Mouse (Mus musculus): ENCODE data around the gene Cd8a. TPM values are rescaled to one million over a fixed set of nuclear protein-coding genes. Genes with fewer than 3 reads are reported as not detected.

The Cd8a gene
- total and polyA plus RNA-seq, 3 experiments = 0.13 to 0.72 (median 0.25) TPM

DNA sequence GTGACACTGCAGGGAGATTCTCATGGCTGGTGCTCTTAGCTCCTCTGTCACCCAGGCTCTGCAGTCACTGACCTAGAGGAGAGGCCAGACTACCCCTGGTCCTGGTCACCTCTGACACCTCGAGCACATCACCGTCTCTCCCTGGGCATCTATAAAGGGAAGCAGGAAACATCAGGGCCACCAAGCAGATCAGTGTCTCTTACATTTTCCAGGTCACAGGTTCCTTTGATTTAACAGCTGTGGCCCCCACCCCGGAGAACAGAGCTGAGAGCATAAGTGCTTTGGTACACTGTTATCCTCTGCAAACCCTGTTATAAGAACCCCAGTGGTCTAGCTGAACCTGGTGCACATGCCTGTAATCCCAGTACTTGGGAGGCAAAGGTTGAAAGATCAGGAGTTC lies 40.2 kb upstream of the Cd8a start:
- Histone ChIP-seq H3K4me3 (no peak overlapping the region), H3K9ac (ENCODE audit: low read depth, low read length) (no peak overlapping the region), H3K4me1 (ENCODE audit: control insufficient read depth, insufficient read depth, low read length) (no peaks in the 10 kb centered on the region), H3K27me3 (ENCODE audit: control insufficient read depth, insufficient read depth, low read length) (no peaks in the 10 kb centered on the region), H3K27ac (no peak overlapping the region), H3K79me2 (replicated peaks; ENCODE audit: control insufficient read depth, insufficient read depth, low read length) (no peaks in the 10 kb centered on the region), H3K36me3 (ENCODE audit: control insufficient read depth, insufficient read depth, low read length) (no peaks in the 10 kb centered on the region)
- 65% methylated on average over 3 of the region's 3 CpGs for WGBS
- no peak for TF ChIP-seq POLR2A (IDR thresholded peaks at IDR 0.05; ENCODE audit: insufficient read depth, low read depth, low read length)
- TF ChIP-seq CTCF (IDR thresholded peaks at IDR 0.05) = no peak
- no peak for TF ChIP-seq EP300 (IDR thresholded peaks at IDR 0.05; ENCODE audit: insufficient read depth, low read depth, low read length)
- DNase-seq = no peak
- intact Hi-C loops (cut with DNase I) = no loop called here

DNA sequence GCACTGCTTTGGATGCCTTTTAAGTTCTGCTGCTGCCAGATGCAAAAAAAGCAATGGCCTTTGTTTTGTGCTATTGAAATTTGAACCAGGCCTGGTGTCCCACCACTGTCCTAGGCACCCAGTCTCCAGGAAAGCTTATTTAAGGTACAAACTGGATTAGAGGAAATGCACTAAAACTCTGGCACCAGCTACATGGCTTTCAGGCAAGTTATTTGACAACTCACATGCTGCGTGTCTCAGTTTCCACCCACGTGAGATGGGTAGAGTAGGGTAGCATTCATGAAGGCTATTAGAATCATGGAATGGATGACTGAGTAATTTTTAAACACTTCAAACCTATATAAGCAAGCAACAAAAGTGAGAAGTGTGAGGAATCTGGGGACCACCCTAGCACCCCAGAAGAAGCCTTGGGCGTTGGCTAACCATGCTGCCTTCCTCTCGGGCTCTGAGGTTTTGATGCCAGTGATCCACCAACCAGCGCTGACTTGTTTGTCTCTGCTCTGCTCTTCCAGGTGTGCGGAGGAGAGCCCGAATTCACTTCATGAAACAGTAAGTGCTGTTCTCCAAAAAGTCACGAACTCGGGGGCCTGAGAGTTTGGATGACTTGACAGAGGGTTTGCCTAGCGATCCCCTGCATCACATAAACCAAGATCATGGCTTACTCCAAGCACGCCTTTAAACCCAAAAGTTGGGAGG lies 39.5 kb upstream of the Cd8a start:
- TF ChIP-seq CTCF (IDR thresholded peaks at IDR 0.05) (no peak), POLR2A (IDR thresholded peaks at IDR 0.05; ENCODE audit: insufficient read depth, low read depth, low read length) (no peak), EP300 (IDR thresholded peaks at IDR 0.05; ENCODE audit: insufficient read depth, low read depth, low read length) (no peak)
- DNase-seq = no peak
- Histone ChIP-seq H3K9ac (ENCODE audit: low read depth, low read length) (no peak overlapping the region), H3K4me1 (ENCODE audit: control insufficient read depth, insufficient read depth, low read length) (no peaks in the 10 kb centered on the region), H3K4me3 (no peak overlapping the region), H3K36me3 (ENCODE audit: control insufficient read depth, insufficient read depth, low read length) (no peaks in the 10 kb centered on the region), H3K27me3 (ENCODE audit: control insufficient read depth, insufficient read depth, low read length) (no peaks in the 10 kb centered on the region), H3K79me2 (replicated peaks; ENCODE audit: control insufficient read depth, insufficient read depth, low read length) (no peaks in the 10 kb centered on the region), H3K27ac (no peak overlapping the region)
- WGBS = 91% methylated on average over 11 of the region's 11 CpGs
- intact Hi-C loops (cut with DNase I) = no loop called here

- Histone ChIP-seq H3K36me3 (ENCODE audit: control insufficient read depth, insufficient read depth, low read length) (no peaks in the 10 kb centered on the region), H3K4me1 (ENCODE audit: control insufficient read depth, insufficient read depth, low read length) (no peaks in the 10 kb centered on the region), H3K9ac (ENCODE audit: low read depth, low read length) (no peak overlapping the region), H3K27me3 (ENCODE audit: control insufficient read depth, insufficient read depth, low read length) (no peaks in the 10 kb centered on the region), H3K4me3 (no peak overlapping the region), H3K27ac (no peak overlapping the region), H3K79me2 (replicated peaks; ENCODE audit: control insufficient read depth, insufficient read depth, low read length) (no peaks in the 10 kb centered on the region)
- DNase-seq = no peak
- TF ChIP-seq EP300 (IDR thresholded peaks at IDR 0.05; ENCODE audit: insufficient read depth, low read depth, low read length) (no peak), CTCF (IDR thresholded peaks at IDR 0.05) (no peak), POLR2A (IDR thresholded peaks at IDR 0.05; ENCODE audit: insufficient read depth, low read depth, low read length) (no peak)
- intact Hi-C loops (cut with DNase I) = no loop called here
- 97% methylated on average over 8 of the region's 8 CpGs for WGBS
Measured at GRCm38 (mm10) chr6:71337666-71338065, 35.6 kb upstream of the Cd8a start.

- no peaks in the 10 kb centered on the region for H3K4me1 ChIP-seq (ENCODE audit: control insufficient read depth, insufficient read depth, low read length)
- whole genome bisulfite sequencing = 81% methylated on average over 3 of the region's 3 CpGs
- H3K9ac ChIP-seq (ENCODE audit: low read depth, low read length) = no peak overlapping the region
- no peak for TF ChIP-seq CTCF (IDR thresholded peaks at IDR 0.05)
- TF ChIP-seq POLR2A (IDR thresholded peaks at IDR 0.05; ENCODE audit: insufficient read depth, low read depth, low read length) = no peak
- TF ChIP-seq EP300 (IDR thresholded peaks at IDR 0.05; ENCODE audit: insufficient read depth, low read depth, low read length) = no peak
- H3K79me2 ChIP-seq (replicated peaks; ENCODE audit: control insufficient read depth, insufficient read depth, low read length) = no peaks in the 10 kb centered on the region
- H3K27me3 ChIP-seq (ENCODE audit: control insufficient read depth, insufficient read depth, low read length) = no peaks in the 10 kb centered on the region
- H3K4me3 ChIP-seq = no peak overlapping the region
- intact Hi-C loops (cut with DNase I) = no loop called here
- no peaks in the 10 kb centered on the region for H3K36me3 ChIP-seq (ENCODE audit: control insufficient read depth, insufficient read depth, low read length)
- H3K27ac ChIP-seq = no peak overlapping the region
- DNase-seq = no peak
Measured at GRCm38 (mm10) chr6:71338941-71339340, 34.3 kb upstream of the Cd8a start.

DNA sequence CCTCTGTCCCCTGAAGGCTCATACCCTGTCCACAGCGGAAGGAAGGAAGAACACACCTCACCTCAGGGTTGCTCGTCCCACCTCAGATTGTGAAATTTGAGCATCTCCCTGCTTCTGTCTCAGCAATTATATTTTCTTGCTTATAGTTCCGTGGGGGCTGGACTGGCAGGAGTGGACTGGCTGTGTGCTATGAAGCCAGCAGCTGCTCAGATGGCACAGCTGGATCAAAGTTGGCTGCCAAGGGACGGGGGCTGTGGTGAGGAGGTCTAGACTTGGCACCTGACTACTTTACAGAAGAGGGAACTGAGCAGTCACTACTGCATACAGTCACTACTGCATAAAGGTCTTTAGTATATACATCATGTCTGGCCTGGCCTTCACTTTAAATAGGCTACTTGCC lies 33.9 kb upstream of the Cd8a start:
- Histone ChIP-seq H3K36me3 (ENCODE audit: control insufficient read depth, insufficient read depth, low read length) (no peaks in the 10 kb centered on the region), H3K27me3 (ENCODE audit: control insufficient read depth, insufficient read depth, low read length) (no peaks in the 10 kb centered on the region), H3K79me2 (replicated peaks; ENCODE audit: control insufficient read depth, insufficient read depth, low read length) (no peaks in the 10 kb centered on the region), H3K4me1 (ENCODE audit: control insufficient read depth, insufficient read depth, low read length) (no peaks in the 10 kb centered on the region), H3K27ac (no peak overlapping the region), H3K4me3 (no peak overlapping the region), H3K9ac (ENCODE audit: low read depth, low read length) (no peak overlapping the region)
- intact Hi-C loops (cut with DNase I) = no loop called here
- DNase-seq = no peak
- TF ChIP-seq EP300 (IDR thresholded peaks at IDR 0.05; ENCODE audit: insufficient read depth, low read depth, low read length) (no peak), POLR2A (IDR thresholded peaks at IDR 0.05; ENCODE audit: insufficient read depth, low read depth, low read length) (no peak), CTCF (IDR thresholded peaks at IDR 0.05) (no peak)
- 69% methylated on average over 4 of the region's 4 CpGs for WGBS

GRCm38 (mm10) chr6:71341179-71341578 lies 32.0 kb upstream of the Cd8a start:
- no peaks in the 10 kb centered on the region for H3K79me2 ChIP-seq (replicated peaks; ENCODE audit: control insufficient read depth, insufficient read depth, low read length)
- no peak for TF ChIP-seq CTCF (IDR thresholded peaks at IDR 0.05)
- H3K4me1 ChIP-seq (ENCODE audit: control insufficient read depth, insufficient read depth, low read length) = no peaks in the 10 kb centered on the region
- no peak overlapping the region for H3K4me3 ChIP-seq
- H3K9ac ChIP-seq (ENCODE audit: low read depth, low read length) = no peak overlapping the region
- WGBS = 78% methylated on average over 9 of the region's 9 CpGs
- intact Hi-C loops (cut with DNase I) = no loop called here
- H3K27me3 ChIP-seq (ENCODE audit: control insufficient read depth, insufficient read depth, low read length) = no peaks in the 10 kb centered on the region
- no peaks in the 10 kb centered on the region for H3K36me3 ChIP-seq (ENCODE audit: control insufficient read depth, insufficient read depth, low read length)
- DNase-seq = no peak
- H3K27ac ChIP-seq = no peak overlapping the region

All from heart, adult 2 months (tissue).